Mouse (Mus musculus) heart, postnatal 0 days (tissue): ENCODE data around the gene Gm4553.
A peak's percentile ranks its signal among the peaks of the same experiment; 100 is the strongest.

Experiments used
- CTCF ChIP-seq: IDR thresholded peaks from 2 replicates; pipeline ENCODE4 v1.5.1; 2016; ENCODE audit warnings: antibody characterized with exemption, control low read depth, low read depth
- EP300 ChIP-seq: IDR thresholded peaks from 2 replicates; pipeline ENCODE4 v1.6.1; 2016; ENCODE audit warnings: antibody characterized with exemption, low read depth

- TF ChIP-seq CTCF = peak; percentile 67
- TF ChIP-seq EP300 = no peak
Observed at GRCm38 (mm10) chr7:142169836-142170235, 4.3 kb upstream of the Gm4553 start.
